Mouse (Mus musculus) embryonic fibroblast, embryonic 13.5 days (primary cell): ENCODE data around the gene Kynu. TPM values are rescaled to one million over a fixed set of nuclear protein-coding genes. Genes with fewer than 3 reads are reported as not detected.

Experiments
- H3K27ac ChIP-seq: 2 replicates; pipeline ENCODE4 v1.5.1; 2012; ENCODE audit warnings: low read length, control low read depth, inconsistent platforms; ENCODE audit not compliant: insufficient read depth
- H3K4me1 ChIP-seq: 2 replicates; pipeline ENCODE4 v1.6.1; 2011; ENCODE audit warnings: low read length; ENCODE audit not compliant: control insufficient read depth, insufficient read depth
- H3K4me3 ChIP-seq: 2 replicates; pipeline ENCODE4 v1.5.1; 2011; ENCODE audit warnings: mild to moderate bottlenecking, control low read depth, low read length; ENCODE audit not compliant: insufficient read depth
- CTCF ChIP-seq: IDR thresholded peaks from 2 replicates; pipeline ENCODE4 v1.5.1; 2011; ENCODE audit warnings: mild to moderate bottlenecking, control low read depth, low read length, moderate library complexity, borderline replicate concordance; ENCODE audit not compliant: insufficient read depth
- POLR2A ChIP-seq: IDR thresholded peaks from 2 replicates; pipeline ENCODE4 v1.6.1; 2011; ENCODE audit warnings: low read depth, mild to moderate bottlenecking, control low read depth, low read length, moderate library complexity
- polyA plus RNA-seq: library from polyadenylated mRNA; stranded (reverse); fragments of >200 nt; gene quantifications from 2 replicates; pipeline ENCODE4 v1.2.4, GENCODE M21; 2011; ENCODE audit warnings: low read depth; ENCODE audit not compliant: missing spikeins, insufficient read length

The Kynu gene
- polyA plus RNA-seq, 1 experiment, result 0.28 TPM

DNA sequence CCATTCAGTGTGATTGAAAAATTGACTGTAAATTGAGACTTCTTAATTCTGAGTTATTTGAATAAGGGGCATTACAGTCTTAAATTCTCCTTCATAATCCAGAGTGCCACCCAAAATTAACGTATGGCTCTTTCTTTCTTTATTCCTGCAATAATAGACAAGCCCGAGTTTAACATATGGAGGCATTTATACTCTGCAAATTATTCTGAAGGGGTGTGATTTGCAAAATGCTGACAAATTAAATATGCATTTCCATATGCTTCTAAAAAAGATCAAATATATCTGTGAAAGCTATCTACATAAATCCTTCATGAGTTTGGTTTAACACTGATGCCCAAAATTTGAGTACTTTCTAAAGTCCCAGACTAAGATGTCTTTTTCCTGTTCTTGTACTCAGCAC is 91.8 kb downstream of the Kynu start:
- no peaks in the 10 kb centered on the region for H3K4me1 ChIP-seq
- no peak overlapping the region for H3K27ac ChIP-seq
- TF ChIP-seq CTCF, result no peak
- TF ChIP-seq POLR2A, result no peak
- H3K4me3 ChIP-seq, result no peak overlapping the region

DNA sequence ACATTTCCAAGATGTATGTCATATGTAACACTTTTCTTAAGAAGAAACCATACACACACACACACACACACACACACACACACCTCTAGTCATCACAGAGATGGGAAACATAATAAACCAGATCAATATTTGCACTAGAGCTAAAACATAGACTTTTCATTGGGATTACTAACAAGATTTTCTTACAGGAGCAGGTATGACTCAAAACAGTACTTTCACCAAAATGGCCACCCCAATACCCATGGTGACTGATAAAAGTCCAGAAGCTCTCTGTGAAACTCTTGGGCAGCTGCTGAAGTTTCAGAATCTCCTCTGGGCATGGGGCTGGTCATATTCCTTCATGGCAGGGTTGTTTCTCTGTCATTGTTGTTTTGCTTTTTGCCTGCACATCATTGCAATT is 114.5 kb downstream of the Kynu start:
- H3K4me1 ChIP-seq, result no peaks in the 10 kb centered on the region
- no peak overlapping the region for H3K4me3 ChIP-seq
- no peak overlapping the region for H3K27ac ChIP-seq
- TF ChIP-seq POLR2A (no peak), CTCF (no peak)

GRCm38 (mm10) chr2:43673619-43674018 is 118.5 kb downstream of the Kynu start:
- Histone ChIP-seq H3K4me1 (no peaks in the 10 kb centered on the region), H3K27ac (no peak overlapping the region), H3K4me3 (no peak overlapping the region)
- TF ChIP-seq POLR2A (no peak), CTCF (peak; percentile 58; the same call in 1 of the 2 replicates)

GRCm38 (mm10) chr2:43674098-43674497 is 119.0 kb downstream of the Kynu start:
- Histone ChIP-seq H3K27ac (no peak overlapping the region), H3K4me1 (no peaks in the 10 kb centered on the region), H3K4me3 (no peak overlapping the region)
- TF ChIP-seq POLR2A (no peak), CTCF (no peak)

GRCm38 (mm10) chr2:43675277-43675676 is 120.1 kb downstream of the Kynu start:
- TF ChIP-seq POLR2A (no peak), CTCF (no peak)
- Histone ChIP-seq H3K27ac (no peak overlapping the region), H3K4me3 (no peak overlapping the region), H3K4me1 (no peaks in the 10 kb centered on the region)

- no peak for TF ChIP-seq POLR2A
- no peak for TF ChIP-seq CTCF
- Histone ChIP-seq H3K27ac (no peak overlapping the region), H3K4me3 (no peak overlapping the region), H3K4me1 (no peaks in the 10 kb centered on the region)
These were observed 135.3 kb downstream of the Kynu start for GRCm38 (mm10) chr2:43690402-43690801.

GRCm38 (mm10) chr2:43691290-43691689 is 136.2 kb downstream of the Kynu start:
- TF ChIP-seq POLR2A, result no peak
- TF ChIP-seq CTCF, result no peak
- H3K4me3 ChIP-seq, result no peak overlapping the region
- H3K27ac ChIP-seq, result no peak overlapping the region
- H3K4me1 ChIP-seq, result no peaks in the 10 kb centered on the region

DNA sequence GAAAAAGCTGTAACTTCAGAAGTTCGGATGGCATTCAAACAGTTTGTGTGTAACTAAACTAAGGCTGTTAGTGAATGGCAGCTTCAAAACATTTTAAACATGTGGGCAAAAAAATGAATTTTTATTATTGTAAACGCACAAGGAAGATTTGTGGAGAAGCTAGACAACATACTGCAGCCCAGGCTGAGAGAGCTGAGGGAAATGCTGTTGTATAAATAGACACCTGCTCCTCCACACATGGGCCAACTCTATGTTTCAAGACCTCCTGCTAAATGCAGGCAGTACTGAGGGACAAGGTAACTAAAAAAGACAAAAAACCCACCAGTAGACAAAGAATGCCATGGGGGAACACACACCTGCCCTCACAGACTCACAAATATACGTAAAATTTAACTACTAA is 140.5 kb downstream of the Kynu start:
- H3K4me3 ChIP-seq, result no peak overlapping the region

DNA sequence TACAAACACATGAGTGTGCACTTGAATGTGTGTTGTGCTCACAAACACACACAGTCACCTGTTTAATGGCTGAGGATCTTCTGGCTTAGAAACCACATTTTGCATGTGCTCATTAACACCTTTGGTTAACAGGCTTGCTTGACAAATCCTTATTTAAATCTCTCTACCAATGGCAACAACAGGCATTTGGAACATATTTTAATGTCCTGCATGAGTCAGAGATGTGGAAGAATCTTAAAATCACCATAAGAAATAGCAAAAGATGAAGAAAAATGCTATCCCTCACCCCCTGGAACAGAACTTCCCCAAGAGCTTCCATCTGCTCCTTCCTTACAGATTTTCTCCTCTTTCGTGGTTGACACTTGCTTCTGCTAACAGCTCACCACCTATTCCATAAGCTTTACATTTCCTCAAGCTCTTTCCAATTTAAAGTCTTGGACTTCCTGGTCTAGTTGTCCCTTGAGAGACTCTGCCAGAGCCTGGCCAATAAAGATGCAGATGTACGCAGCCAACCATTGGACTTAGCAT is 157.5 kb downstream of the Kynu start:
- Histone ChIP-seq H3K4me3 (no peak overlapping the region), H3K4me1 (no peaks in the 10 kb centered on the region), H3K27ac (no peak overlapping the region)
- TF ChIP-seq POLR2A (no peak), CTCF (no peak)

More for the DNA sequence above, 140.5 kb downstream of the Kynu start:
- Histone ChIP-seq H3K27ac (no peak overlapping the region), H3K4me1 (no peaks in the 10 kb centered on the region)
- TF ChIP-seq POLR2A, result no peak
- no peak for TF ChIP-seq CTCF

DNA sequence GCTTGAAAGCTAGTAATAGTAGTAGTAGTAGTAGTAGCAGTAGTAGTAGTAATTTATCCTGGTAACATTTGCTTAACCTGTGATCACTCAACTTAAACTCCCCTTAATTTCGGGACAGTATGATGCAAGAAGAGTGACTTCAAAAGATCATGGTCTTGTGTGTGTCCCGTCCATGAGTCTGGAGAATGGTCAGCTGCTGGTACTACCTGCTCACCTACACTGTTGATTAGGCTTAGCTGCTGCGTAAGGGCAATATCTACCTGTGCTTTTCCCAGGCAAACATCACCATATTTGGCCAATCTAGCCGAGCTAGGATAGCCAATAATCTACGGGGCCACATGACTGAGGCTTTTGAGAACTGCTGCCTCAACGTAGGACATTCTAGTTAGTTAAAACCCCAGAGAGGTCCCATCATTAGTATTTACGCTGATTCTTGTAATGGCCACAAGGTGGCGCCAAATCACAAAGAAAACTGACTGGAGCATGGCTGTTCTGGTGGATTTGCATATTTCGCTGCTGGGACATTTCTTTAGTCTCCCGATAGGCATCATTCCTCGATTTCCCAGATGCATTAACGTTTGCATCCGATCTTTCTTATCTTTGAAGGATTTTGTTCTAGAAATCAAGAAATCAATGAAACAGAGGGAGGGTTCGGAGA is 167.4 kb downstream of the Kynu start:
- H3K4me1 ChIP-seq, result no peaks in the 10 kb centered on the region
- TF ChIP-seq POLR2A (no peak), CTCF (no peak)
- H3K4me3 ChIP-seq, result no peak overlapping the region
- no peak overlapping the region for H3K27ac ChIP-seq

DNA sequence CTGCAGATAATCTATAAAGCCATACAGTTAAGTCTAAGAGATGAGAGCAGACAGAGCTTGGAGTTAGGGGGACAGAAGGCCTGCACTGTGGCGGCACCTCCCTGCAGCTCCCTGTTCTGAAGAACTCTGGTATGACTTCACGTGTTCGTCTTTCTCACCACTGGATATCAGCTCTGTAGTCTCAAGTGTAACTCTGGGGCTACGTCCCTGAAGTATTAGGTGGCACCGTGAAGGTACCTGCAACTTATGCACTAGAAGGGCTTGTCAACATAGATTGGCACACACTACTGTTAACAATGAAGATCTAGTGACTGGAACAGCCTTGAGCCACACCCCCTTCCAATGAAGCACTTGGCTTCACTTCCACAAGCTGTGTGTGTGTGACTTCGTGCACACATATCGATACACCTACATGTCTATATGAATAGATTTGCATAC is 168.0 kb downstream of the Kynu start:
- no peaks in the 10 kb centered on the region for H3K4me1 ChIP-seq
- no peak overlapping the region for H3K4me3 ChIP-seq
- H3K27ac ChIP-seq, result no peak overlapping the region
- TF ChIP-seq CTCF, result no peak
